Mouse (Mus musculus) brain, embryonic 14.5 days (tissue): Measurements from ENCODE around the gene Hoxa11.

Experiments used
- CTCF ChIP-seq: fragments of 200-500 bp; IDR thresholded peaks from 2 replicates; pipeline ENCODE4 v1.5.1; 2012; ENCODE audit warnings: inconsistent platforms, mild to moderate bottlenecking, moderate library complexity, borderline replicate concordance; ENCODE audit not compliant: insufficient read depth, insufficient read length; ENCODE audit errors: extremely low read depth
- POLR2A ChIP-seq: fragments of 200-500 bp; IDR thresholded peaks from 2 replicates; pipeline ENCODE4 v1.6.1; 2012; ENCODE audit warnings: mild to moderate bottlenecking, inconsistent platforms, borderline replicate concordance; ENCODE audit not compliant: poor library complexity, insufficient read depth, insufficient read length, severe bottlenecking; ENCODE audit errors: extremely low read depth

- TF ChIP-seq CTCF (no peak), POLR2A (no peak)
Measured at GRCm38 (mm10) chr6:52233546-52234427, 11.8 kb downstream of the Hoxa11 start.
